Mouse (Mus musculus): ENCODE results near the gene Bicd2.
"Not testable (repeated sequence)": the region's sequence is repeated elsewhere in the genome, so short reads cannot be mapped to it uniquely, and the experiment has no call there.

Gene Bicd2

DNA sequence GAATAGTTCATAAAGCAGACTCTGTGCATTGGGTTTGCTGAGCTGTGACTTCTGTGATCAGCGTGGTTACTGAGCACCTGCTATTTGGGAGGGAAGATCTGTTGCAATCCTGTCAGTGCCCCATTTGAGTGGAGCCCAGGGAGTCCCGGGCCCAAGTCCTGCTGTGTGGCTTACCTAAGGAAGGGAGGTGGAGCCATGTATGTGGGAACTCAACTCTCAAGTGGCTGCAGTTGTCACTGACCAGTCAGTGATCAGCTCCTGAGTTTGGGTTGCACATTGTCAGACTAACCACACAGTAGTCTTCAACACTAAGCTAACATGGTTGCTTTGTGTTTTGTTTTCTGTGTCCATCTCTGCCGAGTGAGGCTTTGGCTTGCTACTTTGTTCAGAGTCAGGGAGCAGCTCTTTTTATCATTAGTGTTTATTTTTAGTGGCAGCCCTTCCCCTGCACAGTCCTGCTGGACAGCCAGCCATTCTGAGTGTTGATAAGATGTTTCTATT is 19.6 kb downstream of the Bicd2 start:
- DNase-seq (ENCODE audit: low spot score in 2 of 2) = no peak

DNA sequence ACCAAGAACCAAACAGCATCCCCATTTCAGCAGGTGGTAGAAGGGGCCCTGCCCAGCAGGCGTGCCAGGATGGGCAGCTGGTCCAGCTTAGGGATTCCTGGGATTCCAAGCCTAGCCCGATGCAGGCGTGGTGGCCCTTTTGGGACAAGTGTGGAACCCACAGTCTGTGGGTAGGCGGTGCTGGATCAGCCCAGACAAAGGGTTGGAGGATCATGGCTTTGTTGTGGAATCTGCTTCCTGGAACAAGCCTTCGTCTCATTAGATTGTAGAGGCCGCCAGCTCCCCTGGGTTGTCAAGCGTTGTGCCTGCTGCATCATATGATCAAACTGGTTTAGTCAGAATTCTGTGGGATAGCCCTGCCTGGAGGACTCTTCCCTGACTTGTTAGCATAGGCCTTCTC is 21.0 kb downstream of the Bicd2 start:
- no peak for DNase-seq (ENCODE audit: low spot score in 2 of 2)

DNA sequence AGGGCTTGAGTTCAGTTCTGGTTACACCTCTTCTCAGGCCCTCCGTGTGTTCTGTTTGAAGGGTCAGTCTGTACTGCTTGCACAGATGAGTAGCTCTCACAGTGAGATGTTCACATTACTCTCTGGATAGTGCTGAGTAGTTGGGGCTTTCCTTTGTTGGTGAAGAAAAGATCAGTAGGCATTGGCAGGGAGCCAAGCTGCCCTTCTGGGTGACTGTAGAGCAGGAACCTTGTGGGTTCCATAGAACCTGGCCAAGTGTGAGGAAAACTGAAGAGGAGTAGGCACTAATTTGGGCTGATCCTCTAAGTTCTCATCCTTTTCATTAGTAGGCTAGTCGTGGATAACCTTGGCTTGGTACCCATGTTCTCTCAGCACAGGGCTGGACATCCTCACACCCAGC is 21.4 kb downstream of the Bicd2 start:
- no peak for DNase-seq (ENCODE audit: low spot score in 2 of 2)

DNA sequence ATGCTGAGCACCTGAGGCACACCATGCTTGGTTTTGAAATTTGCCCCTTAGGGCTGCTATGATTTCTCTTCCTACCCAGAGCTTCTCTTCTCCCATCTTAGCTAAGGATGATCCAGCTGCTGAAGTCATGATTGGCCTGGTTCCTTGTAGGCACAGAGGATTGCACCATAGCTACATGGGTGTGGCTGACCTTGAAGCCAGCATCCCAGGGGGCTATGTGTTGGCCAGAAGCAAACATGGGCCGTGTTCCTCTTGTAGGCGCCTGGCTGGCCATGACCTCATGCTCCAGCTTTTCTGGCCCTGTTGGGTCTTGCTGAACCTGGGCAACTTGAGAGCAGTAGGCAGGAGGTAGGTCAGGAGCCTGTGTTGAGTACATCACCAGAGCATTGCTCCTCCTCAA is 23.3 kb downstream of the Bicd2 start:
- DNase-seq (ENCODE audit: low spot score in 2 of 2) = no peak

DNA sequence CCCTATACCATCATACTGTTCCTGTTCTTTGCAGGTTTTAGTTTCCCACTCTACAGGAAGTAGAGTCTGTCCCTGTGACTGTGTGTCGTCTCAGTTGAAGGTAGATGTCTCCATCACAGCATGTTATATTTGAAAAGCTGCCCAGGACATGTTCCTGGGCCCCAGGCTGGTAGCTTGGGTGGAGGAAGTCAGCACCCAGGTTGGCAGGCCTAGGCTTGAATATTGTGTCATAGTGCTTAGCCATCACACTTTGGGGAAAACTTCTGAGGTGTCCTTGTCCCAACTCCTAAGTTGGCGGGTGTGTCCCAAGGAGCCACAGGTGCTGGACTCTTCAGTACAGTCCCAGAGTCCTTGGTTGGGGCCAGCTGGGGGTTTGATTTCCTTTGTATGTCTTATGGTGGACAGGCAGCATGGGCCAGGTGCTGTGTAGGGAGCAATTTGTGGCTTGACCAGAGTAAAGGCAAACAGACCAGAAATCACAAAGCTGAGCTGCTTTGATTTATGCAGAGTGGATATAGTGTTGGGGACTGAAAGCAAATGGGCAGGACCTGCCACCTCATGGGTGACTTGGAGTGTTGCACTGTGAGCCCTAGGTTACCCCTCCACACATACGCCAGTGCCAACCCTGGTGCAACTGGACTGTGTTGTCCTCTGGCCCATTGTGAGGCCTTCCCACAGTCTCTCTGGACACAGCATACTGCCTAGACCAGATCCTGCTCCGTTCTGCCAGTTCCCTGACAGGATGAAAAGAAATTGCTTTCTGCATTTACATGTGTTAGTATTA is 26.5 kb downstream of the Bicd2 start:
- no peak for DNase-seq (ENCODE audit: low spot score in 2 of 2)

DNA sequence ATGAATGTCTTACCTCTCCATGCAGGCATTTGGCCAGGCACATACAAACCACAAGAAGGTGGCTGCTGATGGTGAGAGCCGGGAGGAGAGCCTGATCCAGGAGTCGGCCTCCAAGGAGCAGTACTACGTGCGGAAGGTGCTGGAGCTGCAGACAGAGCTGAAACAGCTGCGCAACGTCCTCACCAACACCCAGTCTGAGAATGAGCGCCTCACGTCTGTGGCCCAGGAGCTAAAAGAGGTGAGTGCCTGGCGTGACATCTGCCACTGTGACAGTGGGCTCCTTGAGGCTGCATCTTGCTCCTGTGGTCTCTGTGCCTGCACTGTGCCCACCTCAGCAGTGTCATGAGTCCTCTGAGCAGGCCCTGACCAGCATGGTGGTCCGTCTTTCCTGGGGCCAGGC is 28.0 kb downstream of the Bicd2 start:
- no peak for DNase-seq (ENCODE audit: low spot score in 2 of 2)

DNA sequence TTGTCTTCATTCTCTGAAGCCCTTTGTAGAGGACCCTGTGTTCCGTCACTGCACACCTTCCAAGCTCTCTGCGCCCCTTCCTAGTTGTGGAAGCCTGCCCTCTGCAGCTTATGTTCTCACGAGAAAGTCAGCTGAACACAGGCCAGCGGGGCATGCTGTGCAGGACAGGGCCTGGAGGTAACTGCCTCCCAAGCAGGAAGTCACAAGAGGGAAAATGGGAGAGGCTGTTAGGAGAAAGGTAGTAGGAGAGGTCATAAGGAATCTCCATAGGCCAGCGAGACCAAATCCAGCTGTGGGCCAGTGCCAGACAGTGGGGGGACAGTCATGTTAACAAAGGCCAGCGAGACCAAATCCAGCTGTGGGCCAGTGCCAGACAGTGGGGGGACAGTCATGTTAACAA is 28.8 kb downstream of the Bicd2 start:
- not testable (repeated sequence) for DNase-seq (ENCODE audit: low spot score in 2 of 2)

DNA sequence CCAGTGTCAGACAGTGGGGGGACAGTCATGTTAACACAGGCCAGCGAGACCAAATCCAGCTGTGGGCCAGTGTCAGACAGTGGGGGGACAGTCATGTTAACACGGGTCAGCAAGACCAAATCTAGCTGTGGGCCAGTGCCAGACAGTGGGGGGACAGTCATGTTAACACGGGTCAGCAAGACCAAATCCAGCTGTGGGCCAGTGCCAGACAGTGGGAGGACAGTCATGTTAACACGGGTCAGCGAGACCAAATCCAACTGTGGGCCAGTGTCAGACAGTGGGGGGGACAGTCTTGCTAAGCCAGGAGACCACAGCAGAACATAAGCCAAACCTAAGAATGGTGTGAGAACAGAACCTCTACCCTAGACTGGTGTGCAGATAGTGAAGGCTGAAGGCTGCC is 29.5 kb downstream of the Bicd2 start:
- DNase-seq (ENCODE audit: low spot score in 2 of 2) = not testable (repeated sequence)

DNA sequence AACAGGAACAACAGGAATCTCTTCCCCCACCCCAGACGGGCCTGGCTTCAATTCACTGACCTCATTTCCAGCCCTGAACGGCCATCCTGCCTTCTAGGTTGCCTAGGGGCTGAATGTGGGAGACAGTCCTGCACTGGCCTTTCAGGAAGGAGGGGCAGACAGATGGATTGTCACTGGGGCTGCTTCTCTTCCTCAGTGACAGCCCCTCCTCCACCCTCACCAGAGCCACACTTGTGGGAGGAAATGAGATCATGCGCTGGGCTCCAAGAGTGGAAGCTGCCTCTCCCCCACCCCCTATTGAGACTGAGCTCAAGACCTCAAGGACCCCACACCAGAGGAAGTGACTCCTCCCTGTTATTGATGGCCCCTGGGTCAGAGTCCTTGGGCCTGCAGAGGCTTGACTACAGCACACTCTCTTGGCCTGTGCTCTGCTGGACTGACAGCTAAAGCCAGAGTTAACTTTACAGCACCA is 30.1 kb downstream of the Bicd2 start:
- DNase-seq (ENCODE audit: low spot score in 2 of 2) = no peak

DNA sequence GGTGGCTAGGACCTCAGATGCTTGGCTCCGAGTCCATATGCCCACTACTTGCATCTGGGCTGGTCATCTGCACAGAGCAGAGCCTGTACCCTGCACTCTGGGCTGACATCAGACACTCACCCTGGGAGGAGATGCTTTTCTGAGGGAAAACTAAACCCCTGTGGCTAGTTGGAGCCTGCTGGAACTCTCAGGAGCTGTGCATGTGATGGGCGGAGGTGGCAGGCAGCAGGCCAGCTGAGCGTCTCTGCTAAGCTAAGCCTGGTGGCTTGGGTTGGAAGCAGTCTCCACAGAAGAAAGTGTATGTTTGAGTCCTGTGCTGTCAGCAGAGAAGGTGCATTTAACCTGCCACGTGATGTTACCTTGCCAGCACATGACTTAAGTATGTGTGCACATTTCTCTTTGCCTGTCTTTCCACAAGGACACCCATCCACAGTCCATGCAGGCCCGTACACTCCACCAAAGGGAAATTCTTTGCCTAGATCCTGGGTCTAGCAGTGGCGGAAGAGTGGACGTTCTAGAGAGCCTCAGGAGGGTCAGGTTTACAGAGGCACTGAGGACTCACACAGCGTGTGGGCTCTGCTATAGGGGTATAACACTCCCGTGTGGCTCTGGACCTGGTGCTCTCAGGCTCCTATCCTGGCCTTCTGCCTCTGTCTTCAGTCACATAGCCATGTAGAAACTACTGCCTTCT is 31.1 kb downstream of the Bicd2 start:
- no peak for DNase-seq (ENCODE audit: low spot score in 2 of 2)

DNA sequence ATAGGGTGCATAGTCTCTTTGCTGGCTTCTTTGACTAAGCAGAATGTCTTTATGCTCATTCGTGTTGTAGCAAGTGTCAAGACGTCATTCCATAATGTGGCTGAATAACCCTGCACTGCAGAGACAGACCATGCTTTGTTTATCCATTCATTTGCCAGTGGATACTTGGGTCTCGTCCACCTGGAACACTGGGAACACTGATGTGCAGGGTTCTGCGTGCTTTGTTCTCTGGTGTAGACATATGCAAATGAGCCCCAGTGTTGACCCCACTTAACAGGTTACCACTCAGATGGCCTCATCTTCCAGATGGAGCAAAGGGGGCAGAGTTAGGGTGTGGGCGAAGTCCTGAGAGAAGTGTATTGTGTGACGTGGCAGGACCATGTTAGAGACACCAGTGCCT is 32.9 kb downstream of the Bicd2 start:
- DNase-seq (ENCODE audit: low spot score in 2 of 2) = no peak

DNA sequence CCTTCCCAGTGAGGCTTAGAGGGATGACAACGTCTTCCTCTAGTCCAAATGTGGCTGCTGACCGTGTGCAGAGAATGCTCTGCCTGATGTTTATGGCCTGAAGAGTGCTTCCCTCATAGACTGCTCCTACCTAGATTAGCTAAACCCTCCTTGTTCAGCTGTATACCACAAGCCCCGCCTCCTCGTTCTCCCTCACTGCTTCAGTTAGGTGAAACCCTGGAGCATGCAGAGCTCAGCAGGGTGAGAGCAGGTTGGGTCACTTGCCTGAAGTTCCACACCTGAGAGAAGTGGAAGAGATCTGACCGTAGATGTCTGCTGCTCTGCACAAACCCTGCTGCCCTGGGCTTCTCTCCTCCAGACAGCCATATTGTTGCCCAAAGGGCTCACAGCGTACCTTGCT is 33.3 kb downstream of the Bicd2 start:
- DNase-seq (ENCODE audit: low spot score in 2 of 2) = no peak

DNA sequence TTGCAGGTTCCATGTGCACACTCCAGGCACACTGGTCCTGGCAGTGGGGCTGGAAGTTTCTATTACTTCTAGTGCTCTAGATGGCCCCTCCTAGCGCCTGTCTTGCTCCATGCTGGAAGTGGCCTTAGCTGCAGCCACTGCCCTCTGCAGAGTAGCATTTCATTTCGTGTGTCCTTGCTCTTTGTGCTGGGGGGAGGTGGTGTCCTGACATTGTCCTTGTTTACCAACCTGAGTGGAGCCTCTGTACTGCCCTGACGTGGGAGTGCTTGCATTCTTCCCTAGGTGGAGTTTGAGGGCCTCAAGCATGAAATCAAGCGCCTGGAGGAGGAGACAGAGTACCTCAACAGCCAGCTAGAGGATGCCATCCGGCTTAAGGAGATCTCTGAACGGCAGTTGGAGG is 36.2 kb downstream of the Bicd2 start:
- DNase-seq (ENCODE audit: low spot score in 2 of 2) = no peak

DNA sequence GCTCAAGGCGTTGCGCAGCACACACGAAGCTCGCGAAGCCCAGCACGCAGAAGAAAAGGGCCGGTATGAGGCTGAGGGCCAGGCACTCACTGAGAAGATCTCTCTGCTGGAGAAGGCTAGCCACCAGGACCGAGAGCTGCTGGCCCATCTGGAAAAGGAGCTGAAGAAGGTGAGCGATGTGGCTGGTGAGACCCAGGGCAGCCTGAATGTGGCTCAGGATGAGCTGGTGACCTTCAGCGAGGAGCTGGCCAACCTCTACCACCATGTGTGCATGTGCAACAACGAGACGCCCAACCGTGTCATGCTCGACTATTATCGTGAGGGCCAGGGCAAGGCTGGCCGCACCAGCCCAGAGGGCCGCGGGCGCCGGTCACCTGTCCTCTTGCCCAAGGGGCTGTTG is 37.9 kb downstream of the Bicd2 start:
- no peak for DNase-seq (ENCODE audit: low spot score in 2 of 2)

DNA sequence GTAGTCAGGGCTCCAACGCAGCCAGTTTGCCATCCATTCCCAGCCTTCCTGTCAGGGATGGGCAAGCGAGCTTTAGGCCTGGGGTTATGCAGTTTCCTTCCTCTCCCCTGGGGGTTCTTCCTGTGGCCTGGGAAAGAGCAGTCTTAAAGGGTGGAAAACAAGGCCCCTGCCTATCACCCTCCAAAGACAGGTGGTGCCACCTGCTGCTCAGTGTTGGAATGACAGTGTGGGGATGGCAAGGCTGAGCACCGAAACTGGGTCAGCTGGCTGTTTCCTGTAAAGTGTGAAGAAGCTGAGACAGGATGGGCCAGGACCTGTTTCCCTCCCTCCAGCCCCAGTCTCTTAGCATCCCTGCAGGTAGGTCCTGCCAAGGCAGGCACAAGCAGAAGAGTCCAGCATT is 39.8 kb downstream of the Bicd2 start:
- DNase-seq (ENCODE audit: low spot score in 2 of 2) = peak; percentile 75 to 80

DNA sequence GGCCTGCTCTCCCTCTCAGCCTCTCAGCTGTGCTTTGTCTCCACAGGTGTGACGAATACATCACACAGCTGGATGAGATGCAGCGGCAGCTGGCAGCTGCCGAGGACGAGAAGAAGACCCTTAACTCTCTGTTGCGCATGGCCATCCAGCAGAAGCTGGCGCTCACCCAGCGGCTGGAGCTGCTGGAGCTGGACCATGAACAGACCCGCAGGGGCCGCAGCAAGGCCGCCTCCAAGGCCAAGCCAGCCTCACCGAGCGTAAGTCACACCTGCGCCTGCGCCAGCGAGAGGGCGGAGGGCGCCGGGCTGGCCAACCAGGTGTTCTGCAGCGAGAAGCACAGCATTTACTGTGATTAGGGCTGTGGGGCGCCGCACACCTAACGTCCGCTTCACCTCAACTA is 41.6 kb downstream of the Bicd2 start:
- DNase-seq (ENCODE audit: low spot score in 2 of 2) = no peak

DNA sequence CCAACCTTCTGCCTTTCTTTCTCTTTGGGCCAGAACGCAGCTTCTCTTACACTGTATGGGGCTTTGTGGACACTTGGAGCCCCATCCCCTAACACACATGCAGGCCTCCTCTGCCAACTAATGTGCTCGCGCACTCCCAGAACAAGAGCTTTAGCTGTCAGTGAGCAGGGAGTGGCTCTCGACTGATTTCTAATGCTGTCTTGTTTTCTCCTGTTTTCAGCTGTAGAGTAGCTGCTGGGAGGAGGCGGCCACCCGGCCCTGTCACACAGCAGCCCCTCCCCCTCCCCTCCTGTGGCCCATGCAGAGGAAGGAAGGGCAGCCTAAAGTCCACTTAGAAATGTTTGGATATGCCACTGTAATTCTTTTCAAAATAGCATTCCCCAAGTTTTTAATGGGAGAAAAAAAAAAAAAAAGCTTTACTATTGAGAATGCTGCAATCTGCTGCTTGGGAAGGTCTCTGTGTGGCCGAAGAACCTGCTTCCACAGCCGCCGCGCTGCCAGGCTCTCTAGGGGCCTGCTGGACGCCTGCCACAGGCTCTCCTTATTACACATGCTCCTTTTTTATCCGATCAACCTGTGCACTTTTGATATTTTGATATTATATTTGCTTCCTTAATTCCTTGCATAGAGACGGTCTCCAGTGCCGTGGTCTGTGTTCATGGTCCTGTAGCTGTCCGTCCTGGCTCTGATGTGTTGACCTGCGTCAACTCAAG is 43.5 kb downstream of the Bicd2 start:
- no peak for DNase-seq (ENCODE audit: low spot score in 2 of 2)

DNA sequence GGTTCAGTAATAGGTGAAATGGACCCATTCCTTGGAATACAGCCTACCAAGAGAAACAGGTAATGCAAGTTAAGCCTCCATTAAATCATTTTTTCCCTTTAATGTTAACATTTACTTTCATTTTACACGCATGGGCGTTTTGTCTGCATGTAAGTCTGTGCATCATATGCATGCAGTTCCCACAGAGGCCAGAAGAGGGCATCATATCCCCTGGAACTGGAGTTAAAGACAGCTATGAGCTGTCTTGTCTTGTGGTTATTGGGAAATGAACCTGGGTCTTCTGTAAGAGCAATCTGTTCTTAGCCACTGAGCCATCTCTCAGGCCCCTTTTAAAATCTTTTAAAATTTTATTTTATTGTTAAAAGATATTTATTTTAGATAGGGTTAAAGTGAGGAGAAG is 50.0 kb downstream of the Bicd2 start:
- no peak for DNase-seq (ENCODE audit: low spot score in 2 of 2)

DNA sequence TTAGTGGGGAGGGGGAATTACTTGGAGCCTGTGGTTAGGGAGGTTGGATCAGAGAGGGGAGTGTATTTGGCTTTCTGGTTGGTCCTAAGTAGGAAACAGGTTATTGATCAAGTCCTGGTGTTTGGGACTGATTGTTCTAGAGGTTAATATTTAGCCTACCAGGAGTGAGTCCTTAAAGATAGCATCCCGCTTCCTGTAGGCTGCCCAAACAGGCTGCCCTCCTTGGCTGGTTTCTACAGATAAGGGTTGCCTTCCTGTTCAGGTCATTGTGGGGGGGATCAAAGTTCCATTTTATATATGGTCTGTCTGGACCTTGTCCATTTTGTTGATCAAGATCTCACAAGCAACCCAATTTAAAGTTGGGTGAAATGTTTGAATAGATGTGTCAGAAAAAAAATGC is 52.2 kb downstream of the Bicd2 start:
- no peak for DNase-seq (ENCODE audit: low spot score in 2 of 2)

DNA sequence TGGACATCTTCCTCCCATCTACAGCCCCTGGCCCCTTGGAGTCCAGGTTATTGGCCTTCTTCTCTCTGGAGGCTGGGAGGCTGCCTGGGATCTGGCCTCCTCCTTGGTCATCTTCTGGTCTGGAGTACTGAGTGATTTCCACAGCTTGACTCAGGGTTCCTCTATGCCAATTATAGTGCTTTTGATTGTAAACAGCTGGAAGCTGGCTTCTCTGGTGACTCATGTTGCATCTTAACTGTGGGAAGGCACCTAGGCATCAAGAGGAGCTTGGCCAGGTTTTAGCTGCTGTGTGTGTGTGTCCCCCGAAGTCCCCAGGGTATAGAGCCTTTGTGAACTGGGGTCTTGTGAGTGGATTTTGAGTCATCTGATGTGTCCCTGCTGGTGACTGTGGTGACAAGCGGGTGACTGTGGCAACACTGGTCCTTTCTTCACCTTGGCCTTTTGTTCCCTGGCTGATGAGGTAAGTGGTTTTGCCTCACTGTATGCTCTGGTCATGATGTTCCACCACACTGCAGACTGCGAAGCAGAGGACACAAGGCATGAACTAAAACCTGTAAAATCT is 53.6 kb downstream of the Bicd2 start:
- DNase-seq (ENCODE audit: low spot score in 2 of 2) = no peak

DNA sequence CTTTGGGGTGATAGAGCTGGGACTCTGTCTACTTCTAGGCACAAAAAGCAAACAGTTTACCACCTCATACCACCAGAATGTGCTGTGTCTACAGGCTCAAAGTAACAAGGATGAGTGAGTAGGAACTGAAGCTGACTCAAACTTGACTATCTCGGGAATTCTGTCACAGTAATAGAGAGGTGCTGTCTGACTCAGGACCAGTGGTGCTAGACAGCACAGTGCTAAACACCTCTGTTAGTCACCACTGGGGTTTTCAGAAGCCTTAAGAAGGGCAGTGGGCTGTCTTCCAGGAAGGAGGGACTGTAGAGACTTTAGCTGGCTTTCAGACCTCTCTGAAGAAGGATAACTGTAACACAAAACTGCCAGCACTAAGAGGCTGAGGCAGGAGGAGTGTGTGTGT is 55.4 kb downstream of the Bicd2 start:
- DNase-seq (ENCODE audit: low spot score in 2 of 2) = no peak

DNA sequence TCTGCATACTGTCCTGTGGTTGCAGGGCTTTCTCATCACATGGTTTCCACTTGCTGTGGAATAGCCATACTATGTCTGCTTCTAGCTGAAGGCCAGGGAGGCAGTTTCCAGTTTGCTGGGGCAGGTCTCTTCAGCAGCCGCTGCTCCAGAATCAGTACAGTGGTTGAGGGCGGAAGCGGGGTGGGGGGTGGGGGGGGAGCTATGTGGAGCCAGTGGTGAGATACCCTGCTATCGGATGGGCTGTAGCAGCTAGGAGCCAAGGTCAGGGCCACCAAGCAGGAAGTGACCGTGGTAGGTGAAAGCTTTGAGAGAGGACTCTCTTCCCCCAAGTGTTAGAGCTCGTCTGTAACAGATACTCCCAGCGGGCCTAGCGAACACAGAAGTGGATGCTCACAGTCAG is 56.8 kb downstream of the Bicd2 start:
- no peak for DNase-seq (ENCODE audit: low spot score in 2 of 2)

All from cerebellum, postnatal 4 days (tissue).